Mouse (Mus musculus) C2C12 (cell line): ENCODE measurements around the gene Tmem150b.

Experiments used
- CTCF ChIP-seq: IDR thresholded peaks from one replicate; pipeline ENCODE4 v1.5.1; 2011; ENCODE audit not compliant: control insufficient read depth, insufficient read depth, insufficient read length
- MAX ChIP-seq: IDR thresholded peaks from one replicate; pipeline ENCODE4 v1.6.1; 2011; ENCODE audit warnings: mild to moderate bottlenecking, control low read depth
- USF1 ChIP-seq: IDR thresholded peaks from one replicate; pipeline ENCODE4 v1.6.1; 2011; ENCODE audit warnings: low read depth, mild to moderate bottlenecking, control low read depth, moderate library complexity

GRCm38 (mm10) chr7:4746326-4746980 is 21.4 kb upstream of the Tmem150b start:
- TF ChIP-seq MAX = no peak
- no peak for TF ChIP-seq CTCF
- no peak for TF ChIP-seq USF1
